Mouse (Mus musculus): ENCODE measurements around the gene 9930021J03Rik. TPM values are rescaled to one million over a fixed set of nuclear protein-coding genes. Genes with fewer than 3 reads are reported as not detected.

9930021J03Rik gene
- polyA plus RNA-seq, 1 experiment from 2014 or later = 7.1 TPM

DNA sequence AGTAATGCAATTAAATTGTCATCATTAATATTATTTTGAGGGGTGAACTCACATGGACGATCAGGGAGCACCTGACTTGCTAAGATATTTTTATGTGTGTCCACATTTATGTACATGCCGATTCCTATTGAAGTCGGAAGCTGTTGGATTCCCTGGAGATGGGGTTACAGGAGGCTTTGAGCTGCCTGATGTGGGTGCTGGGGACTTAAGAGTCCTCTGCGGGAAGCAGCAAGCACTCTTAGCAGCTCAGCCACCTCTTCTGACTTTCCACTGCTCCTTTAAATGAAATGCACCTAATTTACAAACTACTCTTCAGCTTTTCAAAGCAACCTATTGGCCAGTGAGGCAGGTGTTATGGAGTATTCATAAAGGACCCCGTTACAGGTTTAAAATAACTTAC, 97.3 kb downstream of the 9930021J03Rik start:
- Histone ChIP-seq H3K4me2 (peak overlapping the region; percentile 52), H3K27me3 (ENCODE audit: insufficient read depth, low read length) (no peaks in the 10 kb centered on the region), H3K9me3 (ENCODE audit: low read depth, low read length) (no peaks in the 10 kb centered on the region), H3K4me1 (ENCODE audit: insufficient read depth) (no peaks in the 10 kb centered on the region), H3K27ac (ENCODE audit: low read depth) (no peak overlapping the region), H3K4me3 (ENCODE audit: low read depth, low read length) (no peak overlapping the region), H3K9ac (no peak overlapping the region), H3K36me3 (ENCODE audit: insufficient read depth) (no peaks in the 10 kb centered on the region)
- TF ChIP-seq CTCF (IDR thresholded peaks at IDR 0.05; ENCODE audit: low read depth) = no peak
- WGBS = 45% methylated on average over 5 of the region's 5 CpGs
- ATAC-seq (ENCODE audit: insufficient read depth) (no peak), DNase-seq (no peak)

DNA sequence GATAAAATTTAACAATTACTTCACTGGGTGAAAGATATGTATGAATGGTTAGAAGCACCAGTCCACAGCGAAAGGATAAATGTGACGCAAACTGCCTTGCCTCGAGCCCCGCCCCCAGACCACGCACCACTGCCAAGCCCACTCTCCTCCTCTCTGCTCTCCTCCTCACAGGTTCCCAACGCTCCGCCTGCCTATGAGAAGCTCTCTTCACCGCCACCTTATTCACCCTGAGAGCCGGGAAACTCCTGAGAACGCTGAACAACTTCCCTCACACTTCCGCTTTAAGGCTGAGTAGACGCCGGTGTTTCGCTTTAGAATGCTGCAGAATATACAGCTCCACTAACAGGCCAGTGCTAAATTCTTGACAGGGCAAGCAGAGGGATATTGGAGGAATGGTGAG, 97.8 kb downstream of the 9930021J03Rik start:
- Histone ChIP-seq H3K27me3 (ENCODE audit: insufficient read depth, low read length) (no peaks in the 10 kb centered on the region), H3K9me3 (ENCODE audit: low read depth, low read length) (no peaks in the 10 kb centered on the region), H3K4me3 (ENCODE audit: low read depth, low read length) (peak overlapping the region; percentile 21), H3K9ac (no peak overlapping the region), H3K4me2 (peak overlapping the region; percentile 52), H3K36me3 (ENCODE audit: insufficient read depth) (no peaks in the 10 kb centered on the region), H3K27ac (ENCODE audit: low read depth) (no peak overlapping the region), H3K4me1 (ENCODE audit: insufficient read depth) (no peaks in the 10 kb centered on the region)
- ATAC-seq (ENCODE audit: insufficient read depth) (no peak), DNase-seq (peak; percentile 28)
- no peak for TF ChIP-seq CTCF (IDR thresholded peaks at IDR 0.05; ENCODE audit: low read depth)
- WGBS = 45% methylated on average over 14 of the region's 14 CpGs

DNA sequence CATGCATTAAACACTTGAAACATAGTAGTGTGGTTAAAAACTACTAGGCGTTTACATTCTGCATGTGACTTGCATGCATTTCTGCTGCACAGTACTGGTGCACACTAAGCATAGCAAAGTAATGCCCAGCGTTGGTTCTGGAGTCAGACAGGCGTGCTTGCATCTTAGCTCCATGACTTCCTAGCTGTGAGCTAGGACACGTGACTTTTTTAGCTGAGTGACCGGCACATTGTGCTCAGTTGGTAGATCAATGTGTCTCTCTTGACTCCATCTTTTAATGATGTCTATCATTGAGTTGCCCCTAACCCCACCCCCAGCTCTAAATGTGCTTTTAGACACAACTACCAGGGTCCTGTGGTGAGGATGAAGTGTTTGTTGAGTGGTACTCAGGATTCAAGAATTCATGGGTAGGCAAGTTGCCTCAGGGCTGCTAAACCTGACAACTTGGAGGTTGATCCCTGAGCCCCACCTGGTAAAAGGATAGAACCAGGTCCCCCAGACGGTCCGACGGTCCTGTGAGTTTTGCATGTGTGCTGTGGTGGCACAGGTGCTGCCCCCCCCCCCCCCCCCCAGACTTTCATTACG, 98.4 kb downstream of the 9930021J03Rik start:
- DNase-seq = no peak
- no peak for ATAC-seq (ENCODE audit: insufficient read depth)
- Histone ChIP-seq H3K4me3 (ENCODE audit: low read depth, low read length) (no peak overlapping the region), H3K9me3 (ENCODE audit: low read depth, low read length) (no peaks in the 10 kb centered on the region), H3K9ac (no peak overlapping the region), H3K4me2 (peak overlapping the region; percentile 52; the same call in 1 of the 2 replicates), H3K36me3 (ENCODE audit: insufficient read depth) (no peaks in the 10 kb centered on the region), H3K27ac (ENCODE audit: low read depth) (no peak overlapping the region), H3K4me1 (ENCODE audit: insufficient read depth) (no peaks in the 10 kb centered on the region), H3K27me3 (ENCODE audit: insufficient read depth, low read length) (no peaks in the 10 kb centered on the region)
- WGBS = 74% methylated on average over 9 of the region's 9 CpGs
- TF ChIP-seq CTCF (IDR thresholded peaks at IDR 0.05; ENCODE audit: low read depth) = no peak

DNA sequence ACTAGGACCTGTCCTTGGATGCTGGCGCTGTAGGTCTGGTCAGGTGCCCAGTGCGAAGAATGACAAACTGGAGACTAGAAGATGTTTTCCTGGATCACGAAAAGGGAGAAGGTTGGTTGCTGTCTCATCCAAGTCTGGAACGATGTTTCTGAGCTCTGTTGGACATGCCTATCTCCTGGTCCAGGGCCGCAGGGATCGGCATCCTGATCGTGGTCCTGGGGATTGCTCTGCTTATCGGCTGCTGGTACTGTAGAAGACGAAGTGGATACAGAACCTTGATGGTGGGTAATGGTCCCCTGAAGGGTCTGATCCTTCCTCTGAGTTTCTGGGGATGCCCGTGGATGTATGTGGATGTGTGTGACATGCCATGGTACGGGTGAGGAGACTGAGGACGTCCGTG, 101.4 kb downstream of the 9930021J03Rik start:
- no peak for DNase-seq

DNA sequence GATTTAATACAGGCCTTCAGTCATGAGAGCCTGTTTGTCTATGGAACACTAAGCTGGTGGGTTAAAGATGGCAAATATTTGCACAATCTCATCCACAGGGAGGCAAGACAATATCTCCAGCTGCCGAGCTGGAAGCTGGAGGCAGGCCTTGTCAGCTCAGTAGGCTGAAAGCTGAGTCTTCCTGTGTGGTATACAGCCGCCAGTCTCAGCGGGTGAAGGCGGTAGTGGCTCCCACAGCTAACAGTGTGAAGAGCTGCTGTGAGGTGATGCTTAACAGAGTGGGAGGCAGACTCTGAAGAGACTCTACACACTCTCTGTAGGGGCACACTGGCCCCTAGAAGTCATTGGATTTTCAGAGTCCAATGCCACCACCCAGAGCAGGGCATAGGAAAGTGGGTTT, 104.1 kb downstream of the 9930021J03Rik start:
- no peak overlapping the region for H3K27ac ChIP-seq (ENCODE audit: low read depth)
- no peak overlapping the region for H3K4me3 ChIP-seq (ENCODE audit: low read depth, low read length)
- H3K27me3 ChIP-seq (ENCODE audit: insufficient read depth, low read length) = no peaks in the 10 kb centered on the region
- TF ChIP-seq CTCF (IDR thresholded peaks at IDR 0.05; ENCODE audit: low read depth) = no peak
- DNase-seq = peak; percentile 9
- no peaks in the 10 kb centered on the region for H3K36me3 ChIP-seq (ENCODE audit: insufficient read depth)
- WGBS = 31% methylated on average over 4 of the region's 4 CpGs
- H3K9ac ChIP-seq = no peak overlapping the region
- H3K4me2 ChIP-seq = no peak overlapping the region
- ATAC-seq (ENCODE audit: insufficient read depth) = no peak
- H3K4me1 ChIP-seq (ENCODE audit: insufficient read depth) = no peaks in the 10 kb centered on the region
- H3K9me3 ChIP-seq (ENCODE audit: low read depth, low read length) = no peaks in the 10 kb centered on the region

More for the DNA sequence above, 101.4 kb downstream of the 9930021J03Rik start:
- Histone ChIP-seq H3K27ac (ENCODE audit: low read depth) (no peak overlapping the region), H3K4me2 (no peak overlapping the region), H3K4me3 (ENCODE audit: low read depth, low read length) (no peak overlapping the region), H3K4me1 (ENCODE audit: insufficient read depth) (no peaks in the 10 kb centered on the region), H3K27me3 (ENCODE audit: insufficient read depth, low read length) (no peaks in the 10 kb centered on the region), H3K9me3 (ENCODE audit: low read depth, low read length) (no peaks in the 10 kb centered on the region), H3K9ac (no peak overlapping the region), H3K36me3 (ENCODE audit: insufficient read depth) (no peaks in the 10 kb centered on the region)
- no peak for TF ChIP-seq CTCF (IDR thresholded peaks at IDR 0.05; ENCODE audit: low read depth)
- 91% methylated on average over 13 of the region's 13 CpGs for WGBS
- no peak for ATAC-seq (ENCODE audit: insufficient read depth)

DNA sequence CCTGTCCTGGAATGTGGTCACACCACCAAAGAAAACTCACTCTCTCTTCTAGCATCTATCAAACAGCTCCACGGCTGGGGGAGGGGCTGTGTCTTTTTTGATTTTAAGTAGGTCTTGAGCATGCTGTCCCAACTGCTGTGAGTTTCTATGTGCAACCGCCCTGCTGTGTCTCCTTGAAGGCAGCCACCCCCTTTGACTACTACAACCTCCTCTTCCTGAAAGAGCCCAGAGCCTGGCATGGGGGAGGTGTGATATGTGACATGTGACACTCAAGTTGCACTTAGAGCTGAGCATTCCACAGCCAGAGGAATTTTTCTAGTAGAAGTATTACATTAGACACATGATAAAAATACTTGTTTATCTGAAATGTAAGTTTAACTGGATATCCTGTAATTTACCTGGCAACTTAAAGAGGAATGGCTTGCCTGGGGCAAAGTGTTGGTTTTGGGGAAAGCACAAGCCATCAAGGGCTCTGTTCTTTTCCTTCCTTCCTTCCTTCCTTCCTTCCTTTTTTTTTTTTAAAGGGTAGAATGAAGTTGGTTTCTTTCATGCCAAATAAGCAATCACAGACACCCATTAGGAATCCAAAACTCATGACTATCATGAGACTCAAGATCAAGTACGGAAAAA, 108.4 kb downstream of the 9930021J03Rik start, which contains the start of gene Mlana:
TSS of gene Mlana (plus strand) at position 580 of the 630 bp plus-strand sequence.
- ATAC-seq (ENCODE audit: insufficient read depth) = no peak
- WGBS = 43% methylated on average over 3 of the region's 3 CpGs
- DNase-seq = peak; percentile 31

DNA sequence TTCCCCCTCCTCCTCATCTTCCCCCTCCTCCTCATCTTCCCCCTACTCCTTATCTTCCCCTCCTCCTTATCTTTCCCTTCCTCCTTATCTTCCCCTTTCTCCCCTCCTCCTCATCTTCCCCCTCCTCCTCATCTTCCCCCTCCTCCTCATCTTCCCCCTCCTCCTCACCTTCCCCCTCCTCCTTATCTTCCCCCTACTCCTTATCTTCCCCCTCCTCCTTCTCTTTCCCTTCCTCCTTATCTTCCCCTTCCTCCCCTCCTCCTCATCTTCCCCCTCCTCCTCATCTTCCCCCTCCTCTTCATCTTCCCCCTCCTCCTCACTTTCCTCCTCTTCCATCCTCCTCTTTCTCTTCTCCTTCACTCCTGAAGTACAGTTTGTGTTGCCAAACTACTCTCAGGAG, 108.9 kb downstream of the 9930021J03Rik start:
- TF ChIP-seq CTCF (IDR thresholded peaks at IDR 0.05; ENCODE audit: low read depth) = no peak
- ATAC-seq (ENCODE audit: insufficient read depth) = no peak

More for the DNA sequence above, 108.4 kb downstream of the 9930021J03Rik start, which contains the start of gene Mlana:
- Histone ChIP-seq H3K9me3 (ENCODE audit: low read depth, low read length) (no peaks in the 10 kb centered on the region; the same call in 1 of the 2 replicates), H3K27ac (ENCODE audit: low read depth) (no peak within 1 kb of the TSS), H3K4me2 (no peak within 1 kb of the TSS), H3K9ac (no peak within 1 kb of the TSS), H3K4me3 (ENCODE audit: low read depth, low read length) (no peak within 1 kb of the TSS), H3K36me3 (ENCODE audit: insufficient read depth) (no peaks in the 10 kb centered on the region), H3K27me3 (ENCODE audit: insufficient read depth, low read length) (no peaks in the 10 kb centered on the region), H3K4me1 (ENCODE audit: insufficient read depth) (no peaks in the 10 kb centered on the region)
- no peak for TF ChIP-seq CTCF (IDR thresholded peaks at IDR 0.05; ENCODE audit: low read depth)

More for the DNA sequence above, 108.9 kb downstream of the 9930021J03Rik start:
- no peak overlapping the region for H3K9ac ChIP-seq
- H3K27ac ChIP-seq (ENCODE audit: low read depth) = no peak overlapping the region
- no peaks in the 10 kb centered on the region for H3K36me3 ChIP-seq (ENCODE audit: insufficient read depth)
- no peaks in the 10 kb centered on the region for H3K4me1 ChIP-seq (ENCODE audit: insufficient read depth)
- no peaks in the 10 kb centered on the region for H3K27me3 ChIP-seq (ENCODE audit: insufficient read depth, low read length)
- no peak overlapping the region for H3K4me2 ChIP-seq
- H3K4me3 ChIP-seq (ENCODE audit: low read depth, low read length) = no peak overlapping the region
- DNase-seq = no peak
- H3K9me3 ChIP-seq (ENCODE audit: low read depth, low read length) = no peaks in the 10 kb centered on the region; the same call in 1 of the 2 replicates
